Mouse (Mus musculus) G1E (cell line): ENCODE data around the gene Foxd2.

Source experiments
- CTCF ChIP-seq: IDR thresholded peaks from 2 replicates; pipeline ENCODE4 v1.5.1; 2012; ENCODE audit warnings: low read depth, low read length, inconsistent platforms, mixed read lengths
- GATA1 ChIP-seq: IDR thresholded peaks from 2 replicates; pipeline ENCODE4 v1.6.1; 2012; ENCODE audit warnings: borderline replicate concordance, low read length, inconsistent platforms, mixed read lengths
- POLR2AphosphoS5 ChIP-seq: IDR thresholded peaks from 2 replicates; pipeline ENCODE4 v1.6.1; 2012; ENCODE audit warnings: low read depth, low read length, inconsistent platforms; ENCODE audit not compliant: insufficient replicate concordance
- TAL1 ChIP-seq: conservative IDR thresholded peaks from 2 replicates; pipeline ENCODE4 v1.6.1; 2012; ENCODE audit warnings: low read depth, low read length, inconsistent platforms, mixed read lengths

DNA sequence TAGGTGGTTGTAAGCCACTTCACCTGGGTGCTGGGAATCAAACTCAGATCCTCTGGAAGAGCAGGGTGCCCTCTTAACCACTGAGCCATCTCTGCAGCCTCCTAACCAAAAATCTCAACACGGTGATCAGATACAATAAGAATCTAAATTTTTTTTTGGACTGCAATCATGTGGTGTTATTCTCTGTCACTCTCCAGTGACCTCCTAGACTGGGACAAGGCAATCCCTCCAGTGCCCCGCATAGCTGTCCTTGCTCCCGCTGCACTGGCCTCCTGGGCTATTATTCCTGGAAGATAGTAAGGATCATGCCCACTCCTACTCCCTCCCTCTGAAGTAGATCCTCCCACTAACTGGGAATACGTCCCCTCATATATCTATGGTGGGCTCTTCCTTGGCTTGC is 32.6 kb upstream of the Foxd2 start:
- TF ChIP-seq CTCF = no peak
- TF ChIP-seq GATA1 = no peak
- no peak for TF ChIP-seq TAL1
- TF ChIP-seq POLR2AphosphoS5 = no peak
